Mouse (Mus musculus): Measurements from ENCODE around the gene Cfap126. TPM values are rescaled to one million over a fixed set of nuclear protein-coding genes. Genes with fewer than 3 reads are reported as not detected.

The Cfap126 gene
- total and polyA plus RNA-seq, 3 experiments = 0.69 to 3.5 TPM; not detected in 1

DNA sequence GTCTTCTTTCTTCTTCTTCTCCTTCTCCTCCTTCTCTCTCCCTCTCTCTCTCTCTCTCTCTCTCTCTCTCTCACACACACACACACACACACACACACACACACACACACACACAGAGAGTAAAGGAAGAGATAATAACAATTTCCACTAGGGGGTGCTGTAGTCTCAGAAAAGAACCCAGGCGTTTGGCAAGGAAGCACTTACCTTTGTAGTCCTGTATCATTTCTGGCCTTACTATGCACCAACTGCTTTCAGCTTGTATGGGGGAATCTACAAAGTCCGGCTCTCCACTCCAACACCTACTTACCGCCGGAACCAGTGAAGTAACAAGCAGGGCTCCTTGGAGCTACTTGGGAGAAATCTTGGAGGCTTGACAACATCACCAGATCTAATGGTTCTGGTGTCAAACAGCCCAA is 4.6 kb downstream of the Cfap126 start:
- H3K9me3 ChIP-seq (replicated peaks; ENCODE audit: insufficient read depth, low read length) = no peaks in the 10 kb centered on the region

GRCm38 (mm10) chr1:171118996-171119395 is 5.3 kb downstream of the Cfap126 start:
- DNase-seq (ENCODE audit: low read depth, low spot score) = no peak
- Histone ChIP-seq H3K4me3 (ENCODE audit: control insufficient read depth in 1 of 2, insufficient read depth in 1 of 2, low read depth in 2 of 2, low read length in 2 of 2) (no peak overlapping the region), H3K36me3 (ENCODE audit: control insufficient read depth in 1 of 2, insufficient read depth in 2 of 2, low read length in 2 of 2) (peaks cover 0 to 14% of the 10 kb centered on the region in 2 experiments; a peak in 2 of 4 replicates), H3K27me3 (ENCODE audit: control insufficient read depth in 1 of 2, insufficient read depth in 2 of 2, low read length in 2 of 2) (no peaks in the 10 kb centered on the region), H3K9me3 (replicated peaks; ENCODE audit: insufficient read depth, low read length) (no peaks in the 10 kb centered on the region), H3K79me2 (ENCODE audit: control insufficient read depth, insufficient read depth, low read length, poor library complexity) (no peaks in the 10 kb centered on the region), H3K27ac (ENCODE audit: control insufficient read depth, low read depth, low read length) (no peak overlapping the region), H3K4me1 (ENCODE audit: control insufficient read depth in 1 of 2, insufficient read depth in 2 of 2, low read length in 2 of 2) (peaks cover 7 to 10% of the 10 kb centered on the region in 2 experiments; a peak in 3 of 4 replicates), H3K9ac (ENCODE audit: control insufficient read depth, low read depth, low read length, poor library complexity, severe bottlenecking) (no peak overlapping the region)
- no peak for TF ChIP-seq MAZ (IDR thresholded peaks at IDR 0.05; ENCODE audit: low read depth, low read length)
- TF ChIP-seq EP300 (IDR thresholded peaks at IDR 0.05; ENCODE audit: low read depth in 1 of 2, low read length in 2 of 2) = no peak
- TF ChIP-seq ZKSCAN1 (IDR thresholded peaks at IDR 0.05; ENCODE audit: low read depth, low read length) = no peak
- TF ChIP-seq ZMIZ1 (IDR thresholded peaks at IDR 0.05; ENCODE audit: low read depth, low read length) = no peak
- no peak for TF ChIP-seq CHD1 (IDR thresholded peaks at IDR 0.05; ENCODE audit: low read depth, low read length)
- TF ChIP-seq E2F4 (IDR thresholded peaks at IDR 0.05; ENCODE audit: borderline replicate concordance, low read depth, low read length) = no peak

More for the DNA sequence above, 4.6 kb downstream of the Cfap126 start:
- H3K9ac ChIP-seq (ENCODE audit: control insufficient read depth, low read depth, low read length, poor library complexity, severe bottlenecking) = no peak overlapping the region
- TF ChIP-seq SIN3A (IDR thresholded peaks at IDR 0.05; ENCODE audit: low read length) (peak; percentile 14; the same call in 1 of the 2 replicates), SMC3 (IDR thresholded peaks at IDR 0.05; ENCODE audit: low read depth, low read length) (peak; percentile 78), CTCF (IDR thresholded peaks at IDR 0.05 in 2 of 3, conservative IDR thresholded peaks at IDR 0.05 in 1 of 3; ENCODE audit: control insufficient read depth in 1 of 3, insufficient read depth in 1 of 3, low read depth in 2 of 3, low read length in 3 of 3, poor library complexity in 1 of 3, severe bottlenecking in 1 of 3) (peak in 2 of 3 experiments; percentile 37 to 67; a peak in 4 of 6 replicates), RAD21 (IDR thresholded peaks at IDR 0.05; ENCODE audit: low read depth, low read length) (peak; percentile 78), ZKSCAN1 (IDR thresholded peaks at IDR 0.05; ENCODE audit: low read depth, low read length) (no peak), KAT2A (conservative IDR thresholded peaks at IDR 0.05; ENCODE audit: low read depth, low read length) (no peak), BHLHE40 (IDR thresholded peaks at IDR 0.05; ENCODE audit: borderline replicate concordance, low read depth, low read length) (no peak), ZC3H11A (IDR thresholded peaks at IDR 0.05; ENCODE audit: low read depth, low read length) (peak; percentile 73), MAFK (IDR thresholded peaks at IDR 0.05; ENCODE audit: borderline replicate concordance, low read depth, low read length) (no peak)
- no peak overlapping the region for H3K4me3 ChIP-seq (ENCODE audit: control insufficient read depth in 1 of 2, insufficient read depth in 1 of 2, low read depth in 2 of 2, low read length in 2 of 2)
- peaks cover 0 to 12% of the 10 kb centered on the region in 2 experiments; a peak in 2 of 4 replicates for H3K36me3 ChIP-seq (ENCODE audit: control insufficient read depth in 1 of 2, insufficient read depth in 2 of 2, low read length in 2 of 2)
- no peaks in the 10 kb centered on the region; the same call in 1 of the 2 replicates for H3K79me2 ChIP-seq (ENCODE audit: control insufficient read depth, insufficient read depth, low read length, poor library complexity)
- peak; percentile 88 for DNase-seq (ENCODE audit: low read depth, low spot score)
- peaks cover 4 to 10% of the 10 kb centered on the region in 2 experiments; a peak in 3 of 4 replicates for H3K4me1 ChIP-seq (ENCODE audit: control insufficient read depth in 1 of 2, insufficient read depth in 2 of 2, low read length in 2 of 2)
- H3K27me3 ChIP-seq (ENCODE audit: control insufficient read depth in 1 of 2, insufficient read depth in 2 of 2, low read length in 2 of 2) = no peaks in the 10 kb centered on the region
- no peak overlapping the region for H3K27ac ChIP-seq (ENCODE audit: control insufficient read depth, low read depth, low read length)

GRCm38 (mm10) chr1:171119405-171119804 is 5.7 kb downstream of the Cfap126 start:
- H3K36me3 ChIP-seq (ENCODE audit: control insufficient read depth in 1 of 2, insufficient read depth in 2 of 2, low read length in 2 of 2) = peaks cover 0 to 12% of the 10 kb centered on the region in 2 experiments; a peak in 2 of 4 replicates
- no peaks in the 10 kb centered on the region for H3K79me2 ChIP-seq (ENCODE audit: control insufficient read depth, insufficient read depth, low read length, poor library complexity)
- H3K9ac ChIP-seq (ENCODE audit: control insufficient read depth, low read depth, low read length, poor library complexity, severe bottlenecking) = no peak overlapping the region
- no peaks in the 10 kb centered on the region for H3K9me3 ChIP-seq (replicated peaks; ENCODE audit: insufficient read depth, low read length)
- no peak for DNase-seq (ENCODE audit: low read depth, low spot score)
- no peak overlapping the region for H3K27ac ChIP-seq (ENCODE audit: control insufficient read depth, low read depth, low read length)
- no peak overlapping the region for H3K4me3 ChIP-seq (ENCODE audit: control insufficient read depth in 1 of 2, insufficient read depth in 1 of 2, low read depth in 2 of 2, low read length in 2 of 2)
- peaks cover 9 to 10% of the 10 kb centered on the region in 2 experiments; a peak in 3 of 4 replicates for H3K4me1 ChIP-seq (ENCODE audit: control insufficient read depth in 1 of 2, insufficient read depth in 2 of 2, low read length in 2 of 2)
- H3K27me3 ChIP-seq (ENCODE audit: control insufficient read depth in 1 of 2, insufficient read depth in 2 of 2, low read length in 2 of 2) = no peaks in the 10 kb centered on the region
- TF ChIP-seq MEF2A (IDR thresholded peaks at IDR 0.05; ENCODE audit: extremely low read depth, insufficient replicate concordance, low read depth, low read length, poor library complexity, severe bottlenecking) (no peak), MAZ (IDR thresholded peaks at IDR 0.05; ENCODE audit: low read depth, low read length) (no peak), HCFC1 (IDR thresholded peaks at IDR 0.05; ENCODE audit: low read depth, low read length) (no peak), TCF12 (IDR thresholded peaks at IDR 0.05; ENCODE audit: low read depth, low read length) (no peak), UBTF (IDR thresholded peaks at IDR 0.05; ENCODE audit: borderline replicate concordance, insufficient read depth, low read depth, low read length) (no peak), RCOR1 (IDR thresholded peaks at IDR 0.05; ENCODE audit: low read depth, low read length) (no peak), TAL1 (IDR thresholded peaks at IDR 0.05; ENCODE audit: low read length) (no peak), GATA1 (IDR thresholded peaks at IDR 0.05; ENCODE audit: low read depth, low read length) (no peak), MYC (IDR thresholded peaks at IDR 0.05; ENCODE audit: low read depth, low read length) (no peak), ZMIZ1 (IDR thresholded peaks at IDR 0.05; ENCODE audit: low read depth, low read length) (no peak), KAT2A (conservative IDR thresholded peaks at IDR 0.05; ENCODE audit: low read depth, low read length) (no peak), BHLHE40 (IDR thresholded peaks at IDR 0.05; ENCODE audit: borderline replicate concordance, low read depth, low read length) (no peak), TBP (IDR thresholded peaks at IDR 0.05; ENCODE audit: low read depth, low read length) (no peak), POLR2AphosphoS5 (IDR thresholded peaks at IDR 0.05; ENCODE audit: borderline replicate concordance, low read depth, low read length) (no peak), ZC3H11A (IDR thresholded peaks at IDR 0.05; ENCODE audit: low read depth, low read length) (no peak)

Measured in MEL (cell line).